Mouse (Mus musculus) spleen, postnatal 36 days (tissue): ENCODE measurements around the gene Rhobtb3.
A peak's percentile ranks its signal among the peaks of the same experiment; 100 is the strongest.

Experiments
- DNase-seq, 2 experiments: peaks; one replicate each; pipeline ENCODE4 v3.0.0; 2022; ENCODE audit warnings: low spot score in 2 of 2, mixed read lengths in 1 of 2

Gene Rhobtb3

GRCm38 (mm10) chr13:75943189-75944043 is at the start of gene Rhobtb3:
Gene Rhobtb3, minus strand, starts transcription at chr13:75943925.
- peak in 1 of 2 experiments; percentile 8 for DNase-seq

GRCm38 (mm10) chr13:75992169-75993028 is 48.7 kb upstream of the Rhobtb3 start:
- DNase-seq, result peak in 1 of 2 experiments; percentile 42

- DNase-seq, result no peak
Measured at GRCm38 (mm10) chr13:75988096-75988495, 44.4 kb upstream of the Rhobtb3 start.

GRCm38 (mm10) chr13:75981901-75982300 is 38.2 kb upstream of the Rhobtb3 start:
- peak in 1 of 2 experiments; percentile 24 for DNase-seq

- no peak for DNase-seq
Measured at GRCm38 (mm10) chr13:75976649-75977048, 32.9 kb upstream of the Rhobtb3 start.

GRCm38 (mm10) chr13:75976218-75976617 is 32.5 kb upstream of the Rhobtb3 start:
- DNase-seq, result no peak

GRCm38 (mm10) chr13:75975629-75976028 is 31.9 kb upstream of the Rhobtb3 start:
- no peak for DNase-seq

- no peak for DNase-seq
Measured at GRCm38 (mm10) chr13:75974481-75974880, 30.8 kb upstream of the Rhobtb3 start.

GRCm38 (mm10) chr13:75966850-75967249 is 23.1 kb upstream of the Rhobtb3 start, which contains the start of gene Spata9:
Gene Spata9, plus strand, starts transcription at chr13:75967150.
- no peak for DNase-seq

- no peak for DNase-seq
Measured at GRCm38 (mm10) chr13:75955357-75955992, 11.8 kb upstream of the Rhobtb3 start.

GRCm38 (mm10) chr13:75950295-75950694 is 6.6 kb upstream of the Rhobtb3 start:
- no peak for DNase-seq

GRCm38 (mm10) chr13:75944044-75944820 is 507 bp upstream of the Rhobtb3 start:
- no peak for DNase-seq

GRCm38 (mm10) chr13:75942731-75943130 is 994 bp downstream of the Rhobtb3 start:
- no peak for DNase-seq

- DNase-seq, result no peak
Measured at GRCm38 (mm10) chr13:75941518-75942295, 2.0 kb downstream of the Rhobtb3 start.

- DNase-seq, result no peak
Measured at GRCm38 (mm10) chr13:75940791-75941517, 2.8 kb downstream of the Rhobtb3 start.

- no peak for DNase-seq
Measured at GRCm38 (mm10) chr13:75938866-75939265, 4.9 kb downstream of the Rhobtb3 start.

- no peak for DNase-seq
Measured at GRCm38 (mm10) chr13:75933287-75933686, 10.4 kb downstream of the Rhobtb3 start.

GRCm38 (mm10) chr13:75931073-75931472 is 12.7 kb downstream of the Rhobtb3 start:
- no peak for DNase-seq

GRCm38 (mm10) chr13:75930660-75931059 is 13.1 kb downstream of the Rhobtb3 start:
- DNase-seq, result no peak

GRCm38 (mm10) chr13:75930023-75930422 is 13.7 kb downstream of the Rhobtb3 start:
- DNase-seq, result no peak
